Mouse (Mus musculus) forebrain, embryonic 11.5 days (tissue): Measurements from ENCODE around the gene Vcp. TPM values are rescaled to one million over a fixed set of nuclear protein-coding genes. Genes with fewer than 3 reads are reported as not detected.

Experiments
- ATAC-seq: fragments of 200-750 bp; cut with Nextera tagmentation; replicated peaks from 2 replicates; pipeline ENCODE4 v1.8.0; 2017; ENCODE audit warnings: moderate TSS enrichment; ENCODE audit not compliant: low FRiP score
- DNase-seq: peaks from one replicate; pipeline ENCODE4 v3.0.0-alpha.2; 2017; ENCODE audit warnings: low spot score
- H3K27ac ChIP-seq: fragments of 300-500 bp; sonication (generic); 2 replicates; pipeline ENCODE4 v1.5.1; 2014; ENCODE audit warnings: low read depth, low read length
- H3K27me3 ChIP-seq: fragments of 300-500 bp; sonication (generic); 2 replicates; pipeline ENCODE4 v1.6.1; 2014; ENCODE audit warnings: mild to moderate bottlenecking, low read length, mixed read lengths; ENCODE audit not compliant: control insufficient read depth, insufficient read depth
- H3K36me3 ChIP-seq: fragments of 300-500 bp; sonication (generic); 2 replicates; pipeline ENCODE4 v1.6.1; 2014; ENCODE audit warnings: mild to moderate bottlenecking, low read length, moderate library complexity, mixed read lengths; ENCODE audit not compliant: control insufficient read depth, insufficient read depth
- H3K4me1 ChIP-seq: fragments of 300-500 bp; sonication (generic); replicated peaks from 2 replicates; pipeline ENCODE4 v1.6.1; 2014; ENCODE audit warnings: low read length, mixed read lengths; ENCODE audit not compliant: control insufficient read depth, insufficient read depth
- H3K4me2 ChIP-seq: fragments of 300-500 bp; sonication (generic); 2 replicates; pipeline ENCODE4 v1.6.1; 2014; ENCODE audit warnings: low read depth, mild to moderate bottlenecking, low read length, moderate library complexity, mixed read lengths; ENCODE audit not compliant: severe bottlenecking
- H3K4me3 ChIP-seq: fragments of 300-500 bp; sonication (generic); 2 replicates; pipeline ENCODE4 v1.5.1; 2014; ENCODE audit warnings: low read depth, low read length
- H3K9ac ChIP-seq: fragments of 300-500 bp; sonication (generic); 2 replicates; pipeline ENCODE4 v1.6.1; 2014; ENCODE audit warnings: low read length
- H3K9me3 ChIP-seq: fragments of 300-500 bp; sonication (generic); 2 replicates; pipeline ENCODE4 v1.6.1; 2016; ENCODE audit warnings: low read length, mixed read lengths; ENCODE audit not compliant: control insufficient read depth
- WGBS: fragments of 180-500 bp; shearing (Covaris S2); extraction: QIAGEN DNeasy Blood & Tissue Kit; methylation state at CpG from one replicate; pipeline ENCODE4 v1.1.7; 2014; 5-methylcytosine and 5-hydroxymethylcytosine counted together
- polyA plus RNA-seq: library from polyadenylated mRNA; unstranded; fragments of >200 nt; fragmentation: Nextera tagmentation; extraction: Ambion mirVana; gene quantifications from 2 replicates; pipeline ENCODE4 v1.2.1, GENCODE M21; 2014

Gene Vcp
- polyA plus RNA-seq, 1 experiment from 2014 or later = 653 TPM

DNA sequence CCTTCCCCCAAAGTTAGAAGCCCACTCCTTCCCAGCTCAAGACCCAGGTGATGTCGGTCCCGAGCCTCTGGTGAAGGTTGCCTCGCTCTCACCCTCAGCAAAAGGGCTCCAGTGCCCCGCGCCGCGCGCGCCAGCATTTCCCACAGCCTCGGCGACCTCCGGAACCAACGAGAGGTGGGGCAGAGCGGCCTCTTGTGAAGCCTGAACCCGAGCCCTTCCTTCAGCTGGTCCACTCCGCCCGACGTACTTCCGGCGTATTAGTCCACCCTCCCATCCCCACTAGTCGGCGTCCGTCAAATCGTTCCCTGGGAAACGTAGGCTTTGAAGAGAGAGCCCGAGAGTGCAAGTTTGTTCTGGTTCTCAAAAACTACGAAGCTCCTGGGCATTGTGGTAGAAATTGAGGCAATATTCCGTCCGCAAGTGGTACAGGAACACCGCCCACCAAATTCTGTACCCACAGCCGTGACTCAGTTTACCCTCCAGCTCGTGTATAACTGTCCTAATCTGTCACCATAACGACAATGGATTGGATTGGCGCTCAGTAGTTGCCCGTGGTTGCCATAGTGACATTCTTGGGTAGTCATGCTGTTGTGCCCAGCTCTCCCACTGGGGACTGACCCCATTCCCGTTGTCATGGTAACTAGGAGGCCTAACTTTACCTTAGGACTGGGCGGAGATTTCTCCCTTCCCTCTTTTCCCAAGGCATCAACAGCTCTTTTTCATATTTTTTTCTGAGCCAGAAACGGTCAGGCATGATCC, 31.1 kb upstream of the Vcp start, which contains the start of gene Stoml2:
Stoml2 (minus strand) TSS at position 474 of the 759 bp plus-strand sequence.
- H3K4me3 ChIP-seq = peak within 1 kb of the TSS; percentile 74
- H3K9me3 ChIP-seq = no peaks in the 10 kb centered on the region
- ATAC-seq (peak; percentile 95), DNase-seq (peak; percentile 94)
- 1% methylated on average over 33 of the region's 38 CpGs for WGBS
- peak within 1 kb of the TSS; percentile 80 for H3K4me2 ChIP-seq
- H3K27ac ChIP-seq = peak within 1 kb of the TSS; percentile 94
- H3K9ac ChIP-seq = peak within 1 kb of the TSS; percentile 93
- no peaks in the 10 kb centered on the region for H3K27me3 ChIP-seq
- H3K36me3 ChIP-seq = peaks cover 12% of the 10 kb centered on the region
- peaks cover 8% of the 10 kb centered on the region; the same call in 1 of the 2 replicates for H3K4me1 ChIP-seq

DNA sequence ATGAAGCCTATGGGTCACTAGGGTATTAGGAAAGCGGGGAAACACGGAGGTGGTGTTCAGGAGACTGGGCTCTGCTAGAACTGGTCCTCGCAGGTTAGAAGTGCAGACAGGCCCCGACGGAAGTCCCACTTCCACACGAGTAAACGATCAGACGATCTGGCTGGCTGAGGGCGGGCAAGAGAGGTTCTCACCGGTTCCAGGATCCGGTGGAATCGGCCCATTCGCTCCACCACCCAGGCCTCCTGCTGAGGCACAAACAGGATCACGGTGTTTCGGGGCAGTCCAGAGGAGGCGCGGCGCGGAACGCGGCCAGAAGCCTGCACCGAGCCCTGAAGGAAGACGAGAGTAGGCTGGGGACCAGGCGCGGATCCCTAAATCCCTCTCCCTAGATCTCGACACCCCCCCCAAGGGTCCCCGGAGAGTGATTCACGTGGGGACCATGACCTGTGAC, 30.5 kb upstream of the Vcp start:
- 2% methylated on average over 28 of the region's 28 CpGs for WGBS
- H3K4me2 ChIP-seq = peak overlapping the region; percentile 80

DNA sequence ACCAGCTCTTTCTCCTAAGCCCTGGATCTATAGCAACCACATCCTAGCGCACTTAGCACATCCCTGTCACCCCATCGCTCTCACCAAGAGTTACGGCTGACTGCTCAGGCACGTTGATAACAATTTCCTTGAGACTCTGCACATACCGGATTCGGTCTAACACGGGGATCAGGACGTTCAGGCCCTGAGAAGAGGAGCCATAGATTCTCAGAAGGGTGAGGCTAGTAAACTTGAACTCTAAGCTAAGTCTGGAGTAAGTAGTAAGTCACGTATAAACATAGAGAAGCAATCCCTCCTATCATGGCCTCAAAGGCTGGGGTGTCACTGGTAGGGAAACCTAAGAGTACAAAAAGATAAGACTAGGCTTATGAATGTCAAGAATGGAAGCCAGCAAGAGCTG, 30.0 kb upstream of the Vcp start:
- H3K27ac ChIP-seq = no peak overlapping the region
- no peak for DNase-seq
- WGBS = 85% methylated on average over 9 of the region's 9 CpGs
- H3K4me3 ChIP-seq = peak overlapping the region; percentile 74
- H3K9ac ChIP-seq = peak overlapping the region; percentile 93
- peaks cover 8% of the 10 kb centered on the region; the same call in 1 of the 2 replicates for H3K4me1 ChIP-seq
- H3K36me3 ChIP-seq = peaks cover 11% of the 10 kb centered on the region
- no peak for ATAC-seq
- H3K27me3 ChIP-seq = no peaks in the 10 kb centered on the region
- peak overlapping the region; percentile 80 for H3K4me2 ChIP-seq
- no peaks in the 10 kb centered on the region for H3K9me3 ChIP-seq

More for the DNA sequence above, 30.5 kb upstream of the Vcp start:
- H3K27ac ChIP-seq = peak overlapping the region; percentile 94
- no peak for DNase-seq
- peak overlapping the region; percentile 93 for H3K9ac ChIP-seq
- H3K9me3 ChIP-seq = no peaks in the 10 kb centered on the region
- H3K4me3 ChIP-seq = peak overlapping the region; percentile 74
- peak; percentile 1; the same call in 1 of the 2 replicates for ATAC-seq
- peaks cover 8% of the 10 kb centered on the region; the same call in 1 of the 2 replicates for H3K4me1 ChIP-seq
- H3K36me3 ChIP-seq = peaks cover 11% of the 10 kb centered on the region
- H3K27me3 ChIP-seq = no peaks in the 10 kb centered on the region

DNA sequence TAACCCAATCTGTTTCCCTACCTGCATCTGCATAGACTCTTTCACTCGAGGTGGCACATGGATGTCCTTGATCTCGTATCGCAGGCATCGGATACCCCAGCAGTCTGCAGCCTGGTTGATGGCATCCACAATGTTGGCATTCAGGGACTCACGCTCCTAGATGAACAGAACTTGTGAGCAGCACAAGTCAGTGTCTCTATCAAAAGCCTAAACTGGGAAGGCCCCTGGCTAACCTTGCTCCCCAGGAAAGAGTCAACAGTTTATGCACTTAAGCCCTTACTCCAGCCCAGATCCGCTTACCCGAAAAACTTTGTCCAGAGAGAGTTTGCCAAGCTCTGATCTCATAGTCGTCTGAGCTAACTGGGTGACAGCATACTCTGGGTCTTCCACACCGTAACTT, 29.4 kb upstream of the Vcp start:
- no peak overlapping the region for H3K27ac ChIP-seq
- H3K4me1 ChIP-seq = peaks cover 9% of the 10 kb centered on the region; the same call in 1 of the 2 replicates
- H3K4me2 ChIP-seq = no peak overlapping the region; the same call in 1 of the 2 replicates
- DNase-seq (no peak), ATAC-seq (no peak)
- no peaks in the 10 kb centered on the region for H3K27me3 ChIP-seq
- H3K4me3 ChIP-seq = no peak overlapping the region
- 96% methylated on average over 9 of the region's 9 CpGs for WGBS
- H3K9me3 ChIP-seq = no peaks in the 10 kb centered on the region
- H3K9ac ChIP-seq = no peak overlapping the region
- peaks cover 11% of the 10 kb centered on the region for H3K36me3 ChIP-seq

DNA sequence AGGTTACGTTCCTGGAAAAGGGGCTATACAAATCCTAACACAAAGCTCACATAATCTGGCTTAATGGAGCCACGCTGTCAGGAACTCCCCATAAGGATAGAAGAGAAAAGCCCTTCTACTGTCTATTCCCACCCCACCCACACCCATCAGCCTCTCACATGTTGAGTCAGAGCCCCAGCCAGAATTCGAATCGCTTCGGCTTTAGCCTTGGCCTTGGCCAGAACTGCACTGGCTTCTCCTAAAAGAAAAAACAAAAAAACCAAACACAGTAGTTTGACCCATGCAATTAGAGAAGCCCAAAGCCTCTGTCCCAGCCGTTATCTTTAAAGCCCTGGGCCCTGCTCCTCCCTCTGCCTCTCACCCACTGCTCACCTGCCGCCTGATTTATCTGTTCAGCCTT, 28.8 kb upstream of the Vcp start:
- H3K36me3 ChIP-seq = peaks cover 9% of the 10 kb centered on the region

DNA sequence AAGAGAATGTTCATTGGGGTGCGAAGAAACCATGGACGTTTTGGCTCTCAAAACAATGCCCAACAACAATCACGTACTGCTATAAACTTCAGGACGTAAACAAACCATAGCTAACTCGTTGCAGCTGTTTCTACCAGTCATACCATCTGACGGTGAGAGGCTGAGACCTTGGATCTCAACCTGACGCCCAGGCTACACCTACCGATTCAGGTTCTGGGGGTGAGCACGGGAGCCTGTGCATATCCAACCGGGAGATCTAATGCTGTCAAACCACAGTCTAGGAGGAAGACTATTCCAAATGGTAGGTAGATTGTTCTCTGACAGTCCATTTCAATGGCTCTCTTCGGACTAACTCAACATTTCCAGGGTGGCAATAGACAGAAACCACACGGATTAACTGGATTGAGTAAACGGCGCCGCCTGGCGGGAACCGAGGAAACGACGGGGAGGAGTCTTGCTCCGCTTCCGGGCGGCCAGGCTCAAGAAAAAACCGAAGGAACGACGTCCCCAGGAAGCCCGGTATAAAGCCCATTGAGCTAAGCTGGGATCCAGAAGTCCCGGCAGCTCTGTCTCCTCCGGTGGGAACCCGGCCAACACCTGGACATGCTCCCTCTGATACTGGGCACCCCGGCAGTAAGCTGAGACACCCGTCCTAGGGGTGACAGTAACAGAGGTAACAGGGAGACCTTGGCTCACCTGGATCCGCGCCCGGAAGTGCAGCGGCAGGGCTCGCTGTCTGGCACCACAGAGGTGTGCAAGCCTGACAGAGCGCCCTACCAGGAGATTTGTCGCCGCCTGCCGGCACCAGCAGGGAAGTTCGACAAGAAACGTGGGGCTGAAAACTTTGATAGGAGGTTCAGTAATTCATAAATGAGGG, 25.0 kb upstream of the Vcp start, which contains the start of gene Pigo:
Pigo (minus strand) TSS at position 736 of the 877 bp plus-strand sequence.
- peak within 1 kb of the TSS; percentile 60 for H3K4me3 ChIP-seq
- no peaks in the 10 kb centered on the region for H3K9me3 ChIP-seq
- H3K27ac ChIP-seq = peak within 1 kb of the TSS; percentile 60; the same call in 1 of the 2 replicates
- peak within 1 kb of the TSS; percentile 59 for H3K9ac ChIP-seq
- H3K27me3 ChIP-seq = no peaks in the 10 kb centered on the region
- DNase-seq (peak; percentile 96), ATAC-seq (peak; percentile 92)
- 9% methylated on average over 42 of the region's 42 CpGs for WGBS
- H3K4me1 ChIP-seq = peaks cover 8% of the 10 kb centered on the region; the same call in 1 of the 2 replicates
- peak within 1 kb of the TSS; percentile 73 for H3K4me2 ChIP-seq
- H3K36me3 ChIP-seq = peaks cover 7% of the 10 kb centered on the region; the same call in 1 of the 2 replicates

More for the DNA sequence above, 28.8 kb upstream of the Vcp start:
- Histone ChIP-seq H3K9me3 (no peaks in the 10 kb centered on the region), H3K4me1 (peaks cover 13% of the 10 kb centered on the region; the same call in 1 of the 2 replicates), H3K4me2 (no peak overlapping the region), H3K9ac (no peak overlapping the region), H3K27me3 (no peaks in the 10 kb centered on the region), H3K27ac (no peak overlapping the region), H3K4me3 (no peak overlapping the region)
- ATAC-seq (no peak), DNase-seq (no peak)
- 92% methylated on average over 7 of the region's 7 CpGs for WGBS

DNA sequence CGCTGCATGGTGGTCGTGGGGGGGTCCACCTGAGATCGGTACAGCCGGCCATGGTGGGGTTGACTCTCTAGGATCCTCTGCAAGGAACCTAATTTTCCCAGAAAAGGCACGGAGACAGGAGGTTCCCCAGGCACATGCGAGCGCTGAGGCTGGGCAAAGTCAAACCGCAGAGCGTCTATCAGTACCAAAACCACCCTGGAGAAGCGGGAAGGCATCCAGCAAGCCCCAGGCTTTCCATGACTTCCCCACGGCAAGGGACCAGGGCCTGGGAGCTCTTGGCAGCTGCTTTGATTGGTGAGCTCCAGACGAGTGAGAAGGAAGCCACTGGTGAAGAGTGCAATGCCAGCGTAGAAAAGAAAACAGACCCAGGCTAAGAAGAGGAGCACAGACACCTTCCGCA, 24.4 kb upstream of the Vcp start:
- DNase-seq = no peak
- Histone ChIP-seq H3K27me3 (no peaks in the 10 kb centered on the region), H3K9me3 (no peaks in the 10 kb centered on the region), H3K4me2 (peak overlapping the region; percentile 73; the same call in 1 of the 2 replicates), H3K4me1 (0 out of 2 replicates have a peak, but pooled peaks cover 5% of the 10 kb centered on the region), H3K27ac (peak overlapping the region; percentile 41; the same call in 1 of the 2 replicates), H3K36me3 (peaks cover 7% of the 10 kb centered on the region; the same call in 1 of the 2 replicates), H3K4me3 (peak overlapping the region; percentile 60), H3K9ac (peak overlapping the region; percentile 59; the same call in 1 of the 2 replicates)
- WGBS = 84% methylated on average over 14 of the region's 14 CpGs
- ATAC-seq = no peak

DNA sequence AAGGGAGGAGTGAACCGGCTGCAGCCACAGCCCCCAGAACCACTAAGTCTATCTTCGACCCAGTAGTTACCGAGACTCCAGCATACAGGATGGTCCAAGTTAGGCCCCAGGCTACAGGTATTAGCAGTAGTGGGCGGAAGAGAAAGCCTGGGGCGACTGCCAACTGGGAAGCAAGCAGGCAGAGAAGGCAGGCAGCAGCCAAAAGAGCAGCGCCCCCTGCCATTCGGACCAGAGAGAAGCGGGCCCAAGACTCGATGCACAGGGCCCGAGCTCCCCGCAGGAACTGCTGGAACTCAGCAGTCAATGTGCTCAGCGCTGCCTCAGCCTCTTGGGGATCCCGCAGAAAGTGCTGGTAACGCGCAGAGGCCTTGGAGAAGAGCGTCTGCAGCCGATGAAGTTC, 21.0 kb upstream of the Vcp start:
- Histone ChIP-seq H3K4me2 (no peak overlapping the region), H3K9me3 (no peaks in the 10 kb centered on the region), H3K4me1 (0 out of 2 replicates have a peak, but pooled peaks cover 5% of the 10 kb centered on the region), H3K4me3 (no peak overlapping the region), H3K27me3 (no peaks in the 10 kb centered on the region), H3K27ac (no peak overlapping the region), H3K9ac (no peak overlapping the region), H3K36me3 (peaks cover 3% of the 10 kb centered on the region; the same call in 1 of the 2 replicates)
- DNase-seq (no peak), ATAC-seq (no peak)
- 69% methylated on average over 17 of the region's 17 CpGs for WGBS
